Mouse (Mus musculus) heart, adult 18-20 months (tissue): Measurements from ENCODE around the gene Nol3. TPM values are rescaled to one million over a fixed set of nuclear protein-coding genes. Genes with fewer than 3 reads are reported as not detected.

Experiments
- DNase-seq, 2 experiments: peaks; one replicate each; pipeline ENCODE4 v3.0.0; 2021 to 2022; ENCODE audit warnings: mixed read lengths in 1 of 2
- total RNA-seq, 2 experiments: library from RNA; stranded (reverse); gene quantifications; 2 replicates each; pipeline ENCODE4 v1.2.3; 2021

The Nol3 gene
- total RNA-seq, 2 experiments from 2014 or later = 22.1 to 25.7 TPM

DNA sequence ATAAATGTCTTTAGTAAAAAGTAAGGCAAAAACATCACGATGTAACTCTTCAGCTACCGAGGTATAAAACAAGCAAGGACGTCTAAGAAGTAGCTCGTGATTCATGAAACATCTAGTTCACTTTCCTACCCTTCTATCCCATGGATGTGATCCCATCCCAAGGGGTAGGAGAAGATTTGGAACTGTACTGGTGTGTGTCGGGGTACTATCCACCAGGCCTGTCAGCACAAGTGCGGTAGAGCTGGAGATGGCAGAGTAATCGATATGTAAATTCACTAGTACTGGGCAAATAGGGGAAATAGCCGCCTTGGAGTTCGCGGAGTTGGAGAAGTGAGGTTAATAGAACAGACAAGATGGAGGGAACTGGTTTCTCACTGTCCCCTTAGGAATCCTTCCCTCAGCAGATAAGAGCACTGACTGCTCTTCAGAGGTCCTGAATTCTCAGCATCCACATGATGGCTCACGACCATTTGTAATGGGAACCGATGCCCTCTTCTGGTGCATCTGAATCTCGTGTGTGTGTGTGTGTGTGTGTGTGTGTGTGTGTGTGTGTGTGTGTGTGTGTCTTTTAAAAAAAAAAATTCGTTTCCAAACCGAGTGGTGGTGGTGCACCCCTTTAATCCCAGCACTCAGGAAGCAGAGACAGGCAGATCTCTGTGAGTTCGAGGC is 12.6 kb upstream of the Nol3 start:
- DNase-seq = no peak

DNA sequence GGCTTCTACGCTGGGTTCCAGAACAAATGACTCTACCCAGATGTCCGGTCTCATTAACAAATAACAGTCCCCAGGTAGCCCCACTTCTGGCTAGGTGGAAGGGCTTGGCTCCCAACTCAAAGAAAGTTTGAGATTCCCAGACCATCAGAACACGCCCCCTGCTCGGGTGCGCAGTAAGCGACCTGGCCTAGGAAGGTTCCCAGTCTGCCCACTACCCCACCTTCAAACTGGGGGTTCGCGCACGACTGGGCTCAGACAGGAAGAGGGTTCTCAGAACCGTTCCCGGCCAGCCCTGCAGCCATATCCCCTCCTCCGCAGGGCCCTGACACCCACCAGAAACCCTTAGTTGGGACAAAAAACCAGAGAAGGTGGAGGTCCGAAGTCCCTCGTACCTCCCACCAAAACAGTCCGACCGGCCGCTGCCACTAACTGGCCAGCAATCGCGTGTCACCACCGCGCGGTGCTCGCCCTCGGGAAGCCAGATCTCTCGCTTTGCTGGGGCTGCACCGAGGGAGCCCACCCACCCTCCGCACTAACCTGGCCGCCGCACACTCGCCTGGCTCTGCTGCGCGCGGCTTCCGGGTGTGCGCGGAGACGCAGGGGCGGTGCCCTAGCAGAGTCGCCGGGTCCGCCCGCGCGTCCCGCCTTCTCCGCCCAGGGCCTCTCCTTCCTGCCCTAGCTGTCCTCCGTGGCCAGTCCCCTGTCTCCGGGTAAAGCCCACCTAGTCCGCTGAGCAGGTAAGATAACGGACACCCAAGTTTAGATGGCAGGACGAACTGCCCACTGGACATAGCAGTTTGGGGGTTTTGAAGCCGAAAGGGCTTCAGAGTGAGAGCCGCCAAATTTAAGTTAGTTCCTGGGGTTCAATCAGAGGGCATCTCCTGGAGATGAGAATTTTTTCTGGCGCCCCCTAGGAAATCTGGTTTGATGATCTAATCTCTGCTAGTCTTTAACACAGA is 11.6 kb upstream of the Nol3 start, which contains the start of the genes Tradd and Fbxl8:
Gene Tradd, minus strand, starts transcription at position 586 of the 959 bp plus-strand sequence.
Gene Fbxl8, plus strand, starts transcription at position 625 of the 959 bp plus-strand sequence.
- peak; percentile 85 to 89 for DNase-seq

DNA sequence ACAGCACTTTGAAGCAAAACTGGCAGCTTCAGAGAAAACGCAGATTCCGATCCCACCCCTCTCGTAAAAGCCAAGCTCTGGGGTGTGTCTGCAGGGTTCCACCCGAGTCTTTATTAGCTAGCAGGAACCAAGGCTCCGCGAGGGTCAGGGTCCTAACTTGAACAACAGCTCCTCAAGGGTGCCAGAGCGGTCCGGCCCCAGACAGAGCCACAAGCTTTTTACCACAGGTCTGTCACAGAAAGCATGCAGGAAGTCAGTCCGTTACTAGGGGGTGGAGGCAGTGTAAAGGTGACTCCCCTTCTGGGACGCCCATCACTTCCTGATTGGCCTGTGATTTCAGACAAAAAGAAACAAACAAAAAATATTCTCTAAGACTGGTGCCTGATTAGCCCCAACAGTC is 10.8 kb upstream of the Nol3 start:
- DNase-seq = peak in 1 of 2 experiments; percentile 48

DNA sequence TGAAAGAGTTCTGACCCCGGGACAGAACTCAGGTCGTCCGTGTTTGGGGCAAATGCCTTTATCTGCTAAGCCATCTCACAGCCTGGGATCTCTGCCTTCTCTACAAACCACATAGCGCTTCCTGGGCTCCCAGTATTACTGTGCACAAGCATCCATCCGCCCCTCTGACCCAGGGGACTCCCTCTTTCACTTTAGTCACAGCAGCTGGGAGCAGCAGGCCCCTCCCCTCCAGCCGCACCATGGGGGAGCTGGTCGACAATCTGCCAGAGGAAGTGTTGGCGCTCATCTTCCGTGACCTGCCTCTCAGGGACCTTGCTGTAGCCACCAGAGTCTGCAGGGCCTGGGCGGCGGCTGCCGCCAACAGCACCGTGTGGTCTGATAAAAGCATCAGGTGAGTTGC is 9.2 kb upstream of the Nol3 start:
- DNase-seq = no peak

DNA sequence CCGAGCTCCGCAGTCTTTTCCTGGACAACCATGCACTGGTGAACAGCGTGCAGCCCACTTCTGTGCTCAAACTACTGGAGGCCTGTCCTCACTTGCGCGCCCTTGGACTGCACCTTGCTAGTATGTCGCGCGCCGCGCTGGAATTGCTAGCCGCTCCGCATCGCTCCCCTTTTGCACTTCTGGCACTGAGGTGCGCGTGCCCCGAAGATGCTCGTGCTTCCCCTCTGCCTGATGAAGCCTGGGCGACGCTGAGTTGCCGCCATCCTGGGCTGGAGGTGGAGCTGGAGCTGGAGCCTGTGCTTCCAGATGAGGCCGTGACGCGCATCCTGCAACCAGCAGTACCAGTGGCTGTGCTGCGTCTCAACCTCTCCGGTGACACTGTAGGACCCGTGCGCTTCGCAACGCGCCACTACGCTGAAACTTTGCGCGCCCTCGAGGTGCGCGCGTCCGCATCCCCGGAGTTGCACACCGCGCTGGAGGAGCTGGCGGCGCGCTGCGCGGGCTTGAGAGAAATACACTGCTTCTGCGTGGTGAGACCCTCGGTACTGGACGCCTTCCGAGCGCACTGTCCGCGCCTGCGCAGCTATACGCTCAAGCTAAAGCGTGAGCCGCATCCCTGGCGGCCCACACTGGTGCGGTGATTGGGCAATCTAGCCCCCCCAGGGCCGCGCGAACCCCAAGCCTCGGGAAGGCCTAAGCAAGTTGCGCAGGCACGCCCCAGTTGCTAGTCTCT is 7.4 kb upstream of the Nol3 start:
- no peak for DNase-seq

DNA sequence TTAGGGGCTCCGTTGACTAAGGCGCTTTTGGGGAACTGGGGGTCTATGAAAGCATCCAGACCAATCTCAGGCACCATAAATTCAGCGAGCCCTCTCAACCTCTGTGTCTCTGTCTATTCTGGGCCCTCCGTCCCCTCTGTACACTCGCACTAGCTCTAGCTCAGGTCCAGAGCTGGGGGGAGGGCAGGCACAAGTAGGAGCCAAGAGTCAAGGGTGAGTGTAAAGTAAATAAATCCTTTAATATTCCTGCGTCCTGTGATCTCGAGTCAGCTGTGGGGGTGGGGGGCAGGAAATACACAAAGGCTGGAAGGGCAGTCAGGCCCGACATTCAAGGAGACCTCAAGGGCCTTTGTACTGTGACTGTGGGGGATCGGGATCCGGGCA is 6.9 kb upstream of the Nol3 start:
- DNase-seq = no peak

DNA sequence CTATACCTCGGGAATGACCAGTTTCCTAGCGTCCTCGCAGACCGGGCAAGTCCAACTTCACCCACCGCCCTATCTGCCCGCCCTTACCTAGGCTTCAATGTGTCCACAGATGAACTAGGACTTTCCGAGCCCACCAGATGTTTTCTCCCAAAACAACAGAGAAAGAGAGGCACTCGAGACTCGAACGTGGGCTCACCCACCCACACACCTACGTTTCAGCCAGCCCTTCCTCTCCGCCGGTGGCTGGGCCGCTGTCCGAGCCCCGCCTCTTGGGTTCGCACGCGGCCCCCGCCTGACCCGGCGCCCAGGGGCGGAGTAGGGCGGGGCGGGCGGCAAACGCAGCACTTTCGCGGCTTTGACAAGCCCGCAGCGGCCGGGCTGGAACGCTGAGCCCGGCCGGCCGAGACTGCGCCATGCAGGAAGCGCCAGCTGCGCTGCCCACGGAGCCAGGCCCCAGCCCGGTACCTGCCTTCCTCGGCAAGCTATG is 6.4 kb upstream of the Nol3 start, which contains the start of gene Hsf4:
Gene Hsf4, plus strand, starts transcription at position 341 of the 487 bp plus-strand sequence.
- DNase-seq = peak; percentile 81 to 84

DNA sequence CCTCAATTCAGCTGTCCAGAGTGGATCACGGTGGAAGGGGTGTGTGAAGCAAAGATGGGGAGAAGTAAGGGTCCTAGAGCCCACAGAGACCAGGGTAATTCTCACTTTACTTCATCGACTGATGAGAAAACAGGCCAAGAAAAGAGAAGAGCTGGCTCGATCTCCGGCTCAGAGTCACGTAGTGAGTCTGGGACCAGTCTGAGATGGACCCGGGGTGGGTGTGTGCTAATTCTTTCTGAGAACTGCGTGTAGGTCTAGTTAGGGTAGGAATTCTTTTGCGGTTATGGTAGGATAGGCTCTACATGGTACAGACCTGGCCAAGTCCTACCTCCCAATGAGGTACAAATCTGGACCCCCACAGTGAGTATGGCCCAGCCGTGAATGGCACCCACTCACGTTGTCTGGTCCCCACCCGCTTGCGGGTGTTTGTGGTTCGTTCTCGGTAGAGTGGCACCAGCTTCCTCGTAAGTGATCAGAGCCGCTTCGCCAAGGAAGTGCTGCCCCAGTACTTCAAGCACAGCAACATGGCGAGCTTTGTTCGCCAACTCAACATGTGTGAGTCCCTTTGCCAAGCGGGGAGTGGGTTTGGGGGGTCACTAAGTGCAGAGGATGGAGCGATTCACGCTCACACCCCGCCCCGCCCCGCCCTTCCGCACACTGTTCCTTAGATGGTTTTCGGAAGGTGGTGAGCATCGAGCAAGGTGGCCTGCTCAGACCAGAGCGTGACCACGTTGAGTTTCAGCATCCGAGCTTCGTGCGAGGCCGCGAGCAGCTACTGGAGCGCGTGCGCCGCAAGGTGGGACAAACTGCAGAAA is 5.6 kb upstream of the Nol3 start:
- no peak for DNase-seq

DNA sequence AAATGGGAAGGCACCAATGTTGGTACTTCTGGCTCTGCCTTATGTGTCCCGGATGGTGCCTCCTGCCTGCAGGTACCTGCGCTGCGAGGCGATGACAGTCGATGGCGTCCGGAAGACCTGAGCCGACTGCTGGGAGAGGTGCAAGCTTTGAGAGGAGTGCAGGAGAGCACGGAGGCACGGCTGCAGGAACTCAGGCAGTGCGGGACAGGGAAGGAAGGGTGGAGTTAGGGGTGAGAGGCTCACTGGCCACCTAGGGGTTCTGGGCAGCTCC is 5.1 kb upstream of the Nol3 start:
- no peak for DNase-seq

DNA sequence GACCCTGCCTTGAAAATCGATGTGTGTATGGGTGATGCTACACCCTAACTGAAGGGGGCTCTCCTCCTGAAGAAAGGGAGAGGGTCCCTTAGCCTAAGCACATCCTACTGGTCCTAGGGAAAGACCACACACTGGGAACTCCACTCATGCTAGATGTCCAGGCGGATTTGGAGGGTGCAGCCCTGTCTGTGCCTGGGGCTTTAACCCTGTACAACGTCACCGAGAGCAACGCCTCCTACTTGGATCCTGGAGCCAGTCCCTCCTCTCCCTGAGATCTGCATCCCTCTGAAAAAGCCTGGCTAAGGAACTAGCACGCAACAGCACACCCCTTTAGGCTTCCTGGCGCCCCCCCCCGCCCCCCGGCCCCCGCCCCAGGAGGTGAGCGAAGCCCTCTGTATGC is 553 bp upstream of the Nol3 start:
- DNase-seq = no peak

DNA sequence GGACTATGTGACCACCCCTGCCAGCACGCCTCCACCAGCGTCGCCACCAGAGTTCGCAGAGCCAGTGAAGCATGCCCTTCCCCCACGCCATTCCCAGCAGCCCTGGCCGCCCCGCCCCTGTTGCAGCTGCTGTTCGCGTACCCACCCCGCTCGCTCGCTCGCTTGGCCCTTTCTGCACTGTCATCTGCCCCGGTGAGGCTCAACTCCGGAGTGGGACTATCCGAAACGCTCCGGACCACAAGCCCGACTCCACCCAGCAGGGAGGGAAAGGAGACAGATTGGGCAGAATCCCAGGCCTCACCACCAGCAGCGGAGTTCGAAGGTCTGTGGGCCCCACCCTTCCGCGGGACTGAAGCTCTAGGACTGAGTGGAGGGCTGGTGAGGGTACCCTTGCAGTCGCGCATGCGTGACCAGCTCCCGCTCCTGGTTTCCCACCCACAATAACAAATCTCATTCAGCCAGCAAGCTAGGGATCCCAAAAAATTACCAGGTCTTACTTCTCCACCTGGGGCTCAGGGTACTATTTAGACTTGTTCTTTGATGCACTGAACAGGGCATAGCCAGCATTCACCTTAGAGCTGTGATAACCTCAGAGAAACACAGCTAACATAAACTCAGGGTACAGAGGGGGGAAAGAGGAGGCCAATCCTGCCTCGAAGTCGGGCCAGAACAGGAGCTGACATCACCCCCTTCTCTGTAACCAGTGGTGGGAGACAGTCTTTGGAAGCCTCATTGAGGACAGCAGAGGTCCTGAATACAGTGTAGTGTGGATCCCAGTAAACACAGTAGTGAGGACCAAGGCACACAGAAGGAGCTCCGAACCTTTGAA is 566 bp downstream of the Nol3 start:
- peak; percentile 71 to 74 for DNase-seq

DNA sequence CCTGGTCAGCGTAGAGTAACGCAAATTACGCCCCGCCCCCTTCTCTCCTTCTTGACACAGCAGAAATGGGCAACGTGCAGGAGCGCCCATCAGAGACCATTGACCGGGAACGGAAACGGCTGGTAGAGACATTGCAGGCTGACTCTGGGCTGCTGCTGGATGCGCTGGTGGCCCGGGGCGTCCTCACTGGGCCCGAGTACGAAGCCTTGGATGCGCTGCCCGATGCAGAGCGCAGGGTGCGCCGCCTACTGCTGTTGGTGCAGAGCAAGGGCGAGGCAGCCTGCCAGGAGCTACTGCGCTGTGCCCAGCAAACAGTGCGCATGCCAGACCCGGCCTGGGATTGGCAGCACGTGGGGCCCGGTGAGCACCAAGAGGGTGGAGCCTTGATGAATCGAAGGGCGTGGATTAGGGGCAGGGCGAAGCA is 3.0 kb downstream of the Nol3 start:
- peak; percentile 81 to 87 for DNase-seq

DNA sequence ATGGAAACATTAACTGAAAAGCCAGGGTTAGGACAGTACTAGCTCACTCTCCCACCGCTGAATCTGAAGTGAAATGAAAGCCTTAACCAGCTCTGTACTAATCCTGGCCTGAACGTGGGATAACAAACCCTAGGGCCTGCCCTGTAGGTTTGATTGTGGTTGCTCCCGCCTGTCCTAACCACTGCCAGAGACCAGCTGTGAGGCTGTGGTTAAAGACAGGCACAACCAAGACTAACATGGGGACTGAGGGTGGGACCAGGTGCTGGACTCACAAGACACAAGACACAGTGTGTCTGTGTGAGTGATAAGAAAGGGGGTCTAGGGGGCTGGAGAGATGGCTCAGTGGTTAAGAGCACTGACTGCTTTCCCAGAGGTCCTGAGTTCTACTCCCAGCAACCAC is 4.6 kb downstream of the Nol3 start:
- no peak for DNase-seq

DNA sequence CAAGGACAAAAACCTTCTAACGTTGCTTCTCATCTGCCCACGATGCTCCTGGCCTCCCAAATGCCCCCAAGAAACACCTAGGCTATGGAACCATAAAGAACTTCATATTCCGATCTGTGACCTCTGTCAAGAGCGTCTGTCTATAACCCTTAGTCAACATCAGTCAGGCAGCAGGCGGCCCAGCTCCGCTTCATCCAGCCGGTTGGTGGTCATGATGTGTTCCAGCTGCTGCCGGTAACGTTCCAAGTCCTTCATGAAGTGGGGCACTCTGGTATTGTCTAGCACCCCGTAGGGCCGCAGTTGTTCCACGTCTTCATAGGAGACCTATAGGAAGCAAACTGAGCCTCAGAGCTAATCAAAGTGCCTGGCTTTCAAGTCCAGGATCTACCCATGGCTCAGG is 5.9 kb downstream of the Nol3 start:
- DNase-seq = no peak

DNA sequence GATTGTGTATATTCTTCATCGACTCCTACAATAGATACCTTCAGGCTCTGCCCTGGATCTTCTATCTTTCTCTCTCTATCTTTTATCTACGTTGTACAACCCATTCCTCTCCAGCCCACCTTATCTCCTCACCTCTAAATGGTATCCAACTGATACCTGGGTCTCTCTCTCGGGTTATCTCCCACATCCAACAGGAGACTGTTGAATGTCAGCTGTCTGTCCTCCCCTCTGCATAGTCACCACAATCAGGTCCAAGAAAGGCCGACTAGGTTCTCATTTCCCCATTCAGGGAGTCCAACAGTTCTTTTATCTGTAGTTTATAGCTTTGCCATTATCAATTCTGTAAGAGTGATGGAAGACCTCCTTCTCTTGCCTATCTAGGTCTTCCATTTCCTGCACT is 6.3 kb downstream of the Nol3 start:
- DNase-seq = no peak

DNA sequence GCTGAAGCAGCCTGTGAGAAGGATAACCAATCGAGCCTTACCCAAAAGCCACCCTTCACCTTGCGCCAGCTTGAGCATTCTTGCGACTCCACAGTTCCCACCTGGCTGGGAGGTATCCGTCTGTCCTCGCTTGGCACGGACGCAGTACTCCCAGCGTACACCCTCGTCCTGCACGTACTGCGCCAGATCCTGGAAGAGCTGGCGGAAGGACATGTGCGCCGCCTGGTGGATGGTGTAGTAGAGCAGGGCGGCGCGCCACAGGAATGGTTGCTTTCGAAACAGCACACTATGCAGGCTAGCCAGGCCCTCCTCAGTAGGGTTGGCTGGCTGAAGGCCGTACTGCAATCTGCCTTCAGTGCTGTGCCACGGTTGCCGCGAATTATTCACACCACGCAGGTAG is 7.1 kb downstream of the Nol3 start:
- peak in 1 of 2 experiments; percentile 60 for DNase-seq

DNA sequence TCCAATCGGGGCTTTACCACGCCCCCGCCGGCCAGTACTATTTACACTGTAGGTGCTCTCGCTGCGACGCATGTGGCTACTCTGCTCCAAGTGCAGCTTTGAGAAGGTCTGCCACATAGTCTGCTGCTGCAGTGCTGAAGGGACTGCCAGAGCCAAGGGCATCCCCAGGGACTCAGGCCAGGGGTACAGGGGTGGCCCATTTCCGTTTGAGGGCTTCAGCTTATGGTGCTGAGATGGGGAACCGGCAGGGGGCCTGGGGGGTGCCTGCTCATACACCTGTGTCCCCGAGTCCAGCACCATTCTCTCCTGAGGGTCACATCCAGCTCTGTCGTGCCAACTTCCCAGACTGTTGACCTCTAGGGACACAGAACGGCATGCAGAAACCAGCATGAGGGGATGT is 9.6 kb downstream of the Nol3 start:
- no peak for DNase-seq

DNA sequence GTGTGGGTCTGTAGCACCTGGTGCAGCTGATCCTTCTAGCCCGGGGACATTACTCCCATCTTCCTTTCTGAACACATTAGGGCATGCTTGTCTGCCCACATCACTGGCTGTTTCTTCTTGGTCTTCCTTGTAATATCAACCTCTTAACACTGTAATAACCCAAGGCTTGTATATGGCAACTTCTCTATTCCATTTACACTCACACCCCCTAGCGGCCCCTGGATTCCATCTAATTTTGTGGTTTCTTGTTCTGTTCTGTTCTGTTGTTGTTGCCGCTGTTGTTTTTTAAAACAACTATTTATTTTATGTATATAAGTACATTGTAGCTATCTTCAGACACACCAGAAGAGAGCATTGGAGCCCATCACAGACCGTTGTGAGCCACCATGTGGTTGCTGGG is 11.0 kb downstream of the Nol3 start:
- no peak for DNase-seq

DNA sequence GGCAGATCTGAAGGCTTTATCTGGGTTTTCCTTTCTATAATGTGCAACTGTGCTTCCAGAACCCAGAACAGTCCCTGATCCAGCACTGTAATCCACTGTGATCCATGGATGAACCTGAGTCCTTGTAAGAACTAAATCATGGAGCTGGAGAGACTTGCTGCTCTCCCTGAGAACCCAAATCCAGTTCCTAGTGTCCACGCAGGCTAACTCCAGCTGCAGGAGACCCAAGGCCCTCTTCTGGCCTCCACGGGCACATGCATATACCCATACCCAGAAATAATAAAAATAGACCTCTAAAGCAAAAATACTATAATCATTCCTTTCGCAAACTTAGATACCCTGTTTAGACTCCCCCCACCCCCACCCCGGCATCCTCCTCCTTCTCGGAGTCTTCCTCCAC is 12.3 kb downstream of the Nol3 start:
- no peak for DNase-seq

DNA sequence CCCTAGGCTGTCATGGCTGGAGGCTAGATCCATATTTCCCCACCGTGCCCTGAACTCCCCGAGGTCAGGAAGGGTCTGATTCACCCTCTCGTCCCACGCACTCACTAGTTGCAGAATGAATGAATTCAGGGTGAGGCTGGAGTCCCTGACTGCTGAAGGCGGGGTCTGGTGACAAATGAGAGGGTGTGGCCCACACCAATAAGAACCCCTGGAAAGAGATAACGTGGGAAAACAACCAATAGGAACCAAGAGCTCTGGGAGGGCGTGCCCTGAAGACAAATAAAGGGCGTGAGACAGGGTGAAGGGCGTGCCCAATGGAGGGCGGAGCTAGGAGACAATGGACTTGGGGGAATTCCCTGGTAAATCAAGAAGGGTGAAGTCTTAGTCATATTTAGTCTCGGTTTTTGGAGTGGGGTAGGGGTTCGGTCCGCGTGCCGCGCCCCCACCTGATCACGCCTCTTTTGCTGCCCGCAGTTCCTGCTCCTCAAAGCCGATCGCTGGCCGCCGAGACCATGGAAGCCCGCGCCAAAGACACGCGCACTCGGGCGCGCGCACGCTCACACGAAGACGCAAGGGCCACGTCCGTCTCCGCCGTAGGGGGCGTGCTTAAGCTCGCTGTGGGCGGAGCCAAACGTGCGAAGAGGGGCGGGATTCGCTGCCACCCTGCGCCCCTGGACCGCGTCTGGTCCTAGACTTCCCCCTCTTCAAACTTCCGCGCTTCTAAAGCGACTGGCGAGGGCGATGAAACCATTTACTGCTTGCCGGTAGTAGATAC is 13.2 kb downstream of the Nol3 start:
- DNase-seq = peak; percentile 93 to 94
